ENCODE assay signal across 1 mouse cellular context in the genomic region with DNA sequence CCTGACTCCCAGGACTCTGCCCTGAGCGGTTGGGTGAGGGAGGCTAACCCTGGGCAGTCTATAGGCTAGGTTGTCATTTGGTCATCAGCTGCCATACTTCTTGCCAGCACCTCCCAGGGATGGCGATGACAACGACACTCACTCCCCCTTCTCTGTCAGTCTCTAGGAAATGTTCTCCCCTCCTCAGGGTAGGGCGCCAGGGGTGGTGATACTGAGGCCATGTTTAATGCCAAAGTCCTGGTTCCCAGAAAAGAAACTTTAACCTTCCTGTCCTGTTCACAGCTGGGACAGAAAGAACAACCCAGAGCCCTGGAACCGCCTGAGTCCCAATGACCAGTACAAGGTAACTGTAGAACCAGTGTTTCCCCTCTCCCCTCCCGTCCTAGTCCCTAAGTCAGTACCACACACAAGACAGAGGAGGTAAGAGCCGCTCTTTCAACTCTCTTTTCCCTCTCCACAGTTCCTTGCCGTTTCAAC.
TF ChIP-seq lines count a peak whose summit lies in the region.

No protein-coding gene starts in this region.

TF ChIP-seq in MEL, 35 proteins besides CTCF, POLR2A, EP300 and RAD21 (continued from another document):
- TF ChIP-seq KAT2A (conservative IDR thresholded peaks at IDR 0.05; ENCODE audit: low read depth, low read length) (no peak), POLR2AphosphoS2 (IDR thresholded peaks at IDR 0.05; ENCODE audit: low read length) (no peak), UBTF (IDR thresholded peaks at IDR 0.05; ENCODE audit: borderline replicate concordance, insufficient read depth, low read depth, low read length) (no peak), USF2 (IDR thresholded peaks at IDR 0.05; ENCODE audit: borderline replicate concordance in 1 of 2, insufficient read depth in 1 of 2, low read depth in 1 of 2, low read length in 2 of 2) (no peak), ZKSCAN1 (IDR thresholded peaks at IDR 0.05; ENCODE audit: low read depth, low read length) (no peak), TCF12 (IDR thresholded peaks at IDR 0.05; ENCODE audit: low read depth, low read length) (no peak), CHD2 (IDR thresholded peaks at IDR 0.05; ENCODE audit: low read length) (no peak), TAL1 (IDR thresholded peaks at IDR 0.05; ENCODE audit: low read length) (no peak)
